Mouse (Mus musculus): ENCODE data around the gene Slc39a9. TPM values are rescaled to one million over a fixed set of nuclear protein-coding genes. Genes with fewer than 3 reads are reported as not detected.

Slc39a9 gene
- polyA plus RNA-seq, 1 experiment from 2014 or later = 24.4 TPM

GRCm38 (mm10) chr12:80728207-80728606 is 84.5 kb downstream of the Slc39a9 start:
- H3K27me3 ChIP-seq = no peaks in the 10 kb centered on the region
- 19% methylated on average over 1 of the region's 1 CpGs for WGBS
- no peak overlapping the region for H3K9ac ChIP-seq
- H3K9me3 ChIP-seq = no peaks in the 10 kb centered on the region
- H3K4me1 ChIP-seq = no peaks in the 10 kb centered on the region
- no peak for ATAC-seq (ENCODE audit: insufficient number of reproducible peaks, low FRiP score, low TSS enrichment, low read depth)
- no peak overlapping the region for H3K4me2 ChIP-seq
- no peaks in the 10 kb centered on the region for H3K36me3 ChIP-seq
- no peak overlapping the region for H3K27ac ChIP-seq
- H3K4me3 ChIP-seq = no peak overlapping the region

DNA sequence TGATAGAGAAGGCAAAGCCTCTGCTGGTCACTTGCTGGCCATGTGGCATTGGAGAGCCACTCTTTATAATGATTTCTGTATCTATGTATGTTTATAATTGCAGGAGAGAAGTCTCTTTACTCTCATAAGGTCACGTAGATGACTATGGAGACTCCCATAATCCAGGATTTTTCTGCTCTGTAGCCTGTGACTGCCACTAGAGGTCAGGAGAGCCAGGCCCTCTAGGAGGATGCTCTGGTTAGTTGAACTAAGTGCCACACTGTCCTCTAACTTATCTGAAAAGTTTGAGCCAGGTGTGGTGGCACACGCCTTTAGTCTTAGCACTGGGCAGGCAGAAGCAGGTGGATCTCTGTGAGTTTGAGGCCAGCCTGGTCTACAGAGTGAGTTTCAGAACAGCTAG is 85.1 kb downstream of the Slc39a9 start:
- Histone ChIP-seq H3K36me3 (no peaks in the 10 kb centered on the region), H3K4me1 (no peaks in the 10 kb centered on the region), H3K9ac (no peak overlapping the region), H3K27me3 (no peaks in the 10 kb centered on the region), H3K4me3 (no peak overlapping the region), H3K27ac (no peak overlapping the region), H3K9me3 (no peaks in the 10 kb centered on the region), H3K4me2 (no peak overlapping the region)
- ATAC-seq (ENCODE audit: insufficient number of reproducible peaks, low FRiP score, low TSS enrichment, low read depth) = no peak
- WGBS = 38% methylated on average over 2 of the region's 2 CpGs

DNA sequence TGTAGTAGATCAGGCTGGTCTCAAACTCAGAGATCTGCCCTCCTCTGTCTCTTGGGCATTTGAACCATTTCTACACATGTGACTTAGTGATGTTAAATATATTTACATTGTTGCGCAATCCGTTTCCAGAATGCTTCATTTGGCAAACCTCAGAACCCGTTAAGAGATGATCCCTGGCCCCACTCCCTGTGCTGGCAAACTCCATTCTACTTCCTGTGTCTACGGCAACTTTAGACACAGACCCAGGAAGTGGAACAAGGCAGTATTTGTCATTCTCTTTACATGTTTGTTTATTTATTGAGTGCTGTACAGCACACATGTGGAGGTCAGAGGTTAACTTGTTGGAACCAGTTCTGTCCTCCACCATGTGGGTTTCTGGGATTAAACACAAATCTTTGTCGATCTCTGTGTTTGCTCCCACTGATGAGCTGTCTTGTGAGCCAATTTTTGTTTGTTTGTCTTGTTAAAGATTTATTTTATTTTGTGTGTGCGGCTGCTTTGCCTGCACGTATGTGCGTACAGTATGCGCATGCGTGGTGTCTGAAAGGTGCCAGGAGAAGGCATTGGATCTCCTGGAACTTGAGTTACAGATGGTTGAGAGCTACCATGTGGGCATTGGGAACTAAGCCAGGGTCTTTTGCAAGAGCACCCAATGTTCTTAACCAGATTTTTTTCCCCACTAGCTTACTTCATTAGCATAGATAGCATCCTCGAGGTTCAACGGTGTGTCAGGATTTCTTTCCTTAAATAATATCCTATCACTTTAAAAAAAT is 86.3 kb downstream of the Slc39a9 start:
- no peaks in the 10 kb centered on the region for H3K9me3 ChIP-seq
- no peak overlapping the region for H3K4me3 ChIP-seq
- no peak overlapping the region for H3K4me2 ChIP-seq
- no peaks in the 10 kb centered on the region for H3K4me1 ChIP-seq
- no peak overlapping the region for H3K27ac ChIP-seq
- H3K36me3 ChIP-seq = no peaks in the 10 kb centered on the region
- ATAC-seq (ENCODE audit: insufficient number of reproducible peaks, low FRiP score, low TSS enrichment, low read depth) = no peak
- WGBS = 81% methylated on average over 12 of the region's 12 CpGs
- no peak overlapping the region for H3K9ac ChIP-seq
- no peaks in the 10 kb centered on the region for H3K27me3 ChIP-seq

DNA sequence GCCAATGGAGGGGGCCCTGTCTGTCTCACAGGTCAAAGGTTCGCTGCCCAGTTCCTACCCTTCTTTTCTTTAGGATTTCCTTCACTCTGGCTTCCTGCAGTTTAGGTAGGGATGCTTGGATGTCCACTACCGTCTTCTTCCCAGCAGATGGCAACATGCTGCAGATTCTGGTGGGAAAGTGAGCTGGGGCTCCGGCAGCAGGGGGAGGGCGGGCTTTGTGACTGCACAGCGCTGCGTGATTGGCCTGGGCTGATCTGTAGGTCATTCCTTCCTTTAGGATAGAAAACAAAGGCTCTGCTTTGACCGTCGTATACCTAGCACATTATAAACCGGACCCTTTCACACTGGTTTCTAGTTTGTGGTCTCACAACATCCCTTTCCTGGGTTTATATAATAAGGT is 86.9 kb downstream of the Slc39a9 start:
- Histone ChIP-seq H3K27me3 (no peaks in the 10 kb centered on the region), H3K9me3 (no peaks in the 10 kb centered on the region), H3K4me2 (no peak overlapping the region), H3K4me3 (no peak overlapping the region), H3K27ac (no peak overlapping the region), H3K36me3 (no peaks in the 10 kb centered on the region), H3K4me1 (no peaks in the 10 kb centered on the region), H3K9ac (no peak overlapping the region)
- WGBS = 7% methylated on average over 9 of the region's 9 CpGs
- 0 out of 2 replicates have a peak, but pooled peaks have one; percentile 58 for ATAC-seq (ENCODE audit: insufficient number of reproducible peaks, low FRiP score, low TSS enrichment, low read depth)

Other genes starting within 250 kb of the Slc39a9 start
- gene Dcaf5, start 207.3 kb upstream of the Slc39a9 start, polyA plus RNA-seq (2015; fragmentation: Nextera tagmentation; extraction: Ambion mirVana) = 12.6 and 15.4 TPM in 2 replicates
- gene Exd2, start 180.8 kb upstream of the Slc39a9 start, polyA plus RNA-seq (2015; fragmentation: Nextera tagmentation; extraction: Ambion mirVana) = 23.0 and 24.9 TPM in 2 replicates
- gene Galnt16, start 125.6 kb upstream of the Slc39a9 start, polyA plus RNA-seq (2015; fragmentation: Nextera tagmentation; extraction: Ambion mirVana) = 23.5 and 24.9 TPM in 2 replicates
- 232 and 259 TPM in 2 replicates for gene Erh, start 458 bp downstream of the Slc39a9 start, polyA plus RNA-seq (2015; fragmentation: Nextera tagmentation; extraction: Ambion mirVana)
- gene Plekhd1, start 48.7 kb downstream of the Slc39a9 start, polyA plus RNA-seq (2015; fragmentation: Nextera tagmentation; extraction: Ambion mirVana) = 0.15 and 0.60 TPM in 2 replicates
- 0.02 and 0.04 TPM in 2 replicates for gene Ccdc177, start 116.8 kb downstream of the Slc39a9 start, polyA plus RNA-seq (2015; fragmentation: Nextera tagmentation; extraction: Ambion mirVana)
- 18.4 and 19.7 TPM in 2 replicates for gene Susd6, start 146.6 kb downstream of the Slc39a9 start, polyA plus RNA-seq (2015; fragmentation: Nextera tagmentation; extraction: Ambion mirVana)

All from limb, embryonic 15.5 days (tissue).